In the genomic region with DNA sequence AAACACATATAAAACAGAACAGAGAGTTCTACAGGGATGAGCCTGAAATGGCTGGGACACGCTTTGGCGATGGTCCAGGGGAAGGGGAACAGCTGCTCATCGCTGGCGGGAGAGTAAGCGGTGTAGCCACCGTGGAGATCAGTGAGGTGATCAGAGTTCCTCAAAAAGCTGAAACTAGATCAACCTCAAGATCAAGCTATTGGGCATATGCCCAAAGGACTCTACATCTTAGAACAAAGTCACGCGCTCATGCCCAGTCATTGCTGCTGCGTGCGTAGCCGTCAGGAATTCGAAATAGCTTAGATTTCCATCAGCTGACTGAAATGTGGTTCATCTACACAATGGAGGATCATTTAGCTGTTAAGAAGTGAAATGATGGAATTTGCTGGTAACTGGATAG, we compare ENCODE assay signal across 14 mouse cellular contexts.
A peak's percentile ranks its signal among the peaks of the same experiment; 100 is the strongest.
DNase-seq lines count a peak whose midpoint lies in the region; ATAC-seq and TF ChIP-seq lines count a peak whose summit lies in the region.
"Had no signal": no experiment of that assay in that cellular context is flagged by ENCODE, and none has a peak within 500 bp of the region (broad histone marks: within the 10 kb centered on the region; RNA-seq: fewer than 3 reads in every experiment).

No protein-coding gene starts in this region.

- H3K4me3 ChIP-seq in hindbrain, postnatal 0 days (ENCODE audit: low read length) = no peak overlapping the region
- H3K4me3 ChIP-seq in hindbrain, embryonic 14.5 days (replicated peaks; ENCODE audit: low read length) = no peak overlapping the region
- H3K4me3 ChIP-seq in midbrain, embryonic 11.5 days (ENCODE audit: low read depth, low read length) = no peak overlapping the region
- H3K4me3 ChIP-seq: heart, embryonic 12.5 days had no signal

- no peak overlapping the region for H3K4me2 ChIP-seq in hindbrain, postnatal 0 days (ENCODE audit: low read depth, low read length)
- no peak overlapping the region for H3K4me2 ChIP-seq in hindbrain, embryonic 14.5 days (replicated peaks)
- H3K4me2 ChIP-seq in midbrain, embryonic 11.5 days = no peak overlapping the region
- H3K4me2 ChIP-seq: heart, embryonic 12.5 days had no signal

- TF ChIP-seq CTCF in hindbrain, postnatal 0 days (IDR thresholded peaks at IDR 0.05; ENCODE audit: low read depth) = no peak

- H3K9me3 ChIP-seq in hindbrain, postnatal 0 days (ENCODE audit: low read length) = no peaks in the 10 kb centered on the region
- no peaks in the 10 kb centered on the region for H3K9me3 ChIP-seq in hindbrain, embryonic 14.5 days (ENCODE audit: control insufficient read depth, low read length)
- no peaks in the 10 kb centered on the region for H3K9me3 ChIP-seq in midbrain, embryonic 11.5 days (ENCODE audit: control insufficient read depth, low read length)
- H3K9me3 ChIP-seq: heart, embryonic 12.5 days had no signal

- peak; percentile 56 for DNase-seq in hindbrain, postnatal 0 days (ENCODE audit: low spot score)
- DNase-seq in hindbrain, embryonic 14.5 days (ENCODE audit: low spot score) = no peak
- peak; percentile 14 for DNase-seq in urinary bladder, postnatal 14 days (ENCODE audit: low spot score)
- DNase-seq in urinary bladder, postnatal 25 days (ENCODE audit: low spot score) = no peak
- DNase-seq in gastrocnemius, postnatal 4 days (ENCODE audit: low spot score in 2 of 2) = peak; percentile 24 to 56
- no peak for DNase-seq in c-Kit-positive CD71-positive TER-119-positive erythroid progenitor cells, embryonic 14.5 days (ENCODE audit: low spot score)
- DNase-seq in midbrain, embryonic 11.5 days (ENCODE audit: low spot score, missing footprints) = no peak
- DNase-seq in frontal cortex, postnatal 25 days (ENCODE audit: low spot score in 2 of 2) = no peak
- DNase-seq: adrenal gland, postnatal 25 days; kidney, adult 8-10 months; liver; thymus, postnatal 4 days had no signal

- H3K27ac ChIP-seq in hindbrain, postnatal 0 days = no peak overlapping the region
- H3K27ac ChIP-seq in hindbrain, embryonic 14.5 days = no peak overlapping the region
- no peak overlapping the region for H3K27ac ChIP-seq in midbrain, embryonic 11.5 days (ENCODE audit: low read depth, low read length)

- WGBS in hindbrain, postnatal 0 days = 81% methylated on average over 12 of the region's 12 CpGs
- 89% methylated on average over 12 of the region's 12 CpGs for WGBS in hindbrain, embryonic 14.5 days
- 96% methylated on average over 12 of the region's 12 CpGs for WGBS in midbrain, embryonic 11.5 days

- ATAC-seq in hindbrain, postnatal 0 days = no peak
- no peak for ATAC-seq in hindbrain, embryonic 14.5 days (ENCODE audit: low FRiP score)
- no peak for ATAC-seq in midbrain, embryonic 11.5 days (ENCODE audit: low FRiP score)
- ATAC-seq: lung, postnatal 0 days had no signal

- no peaks in the 10 kb centered on the region for H3K36me3 ChIP-seq in hindbrain, postnatal 0 days (ENCODE audit: insufficient read depth, low read length)
- no peaks in the 10 kb centered on the region for H3K36me3 ChIP-seq in hindbrain, embryonic 14.5 days (replicated peaks; ENCODE audit: control insufficient read depth, insufficient read depth)
- H3K36me3 ChIP-seq in midbrain, embryonic 11.5 days (ENCODE audit: control insufficient read depth, insufficient read depth, low read length) = no peaks in the 10 kb centered on the region
- H3K36me3 ChIP-seq: heart, embryonic 12.5 days had no signal

- no peak overlapping the region for H3K9ac ChIP-seq in hindbrain, postnatal 0 days (replicated peaks; ENCODE audit: low read length)
- no peak overlapping the region for H3K9ac ChIP-seq in hindbrain, embryonic 14.5 days
- H3K9ac ChIP-seq in midbrain, embryonic 11.5 days (ENCODE audit: low read length) = no peak overlapping the region
- H3K9ac ChIP-seq: heart, embryonic 12.5 days had no signal

- H3K4me1 ChIP-seq in hindbrain, postnatal 0 days (ENCODE audit: insufficient read depth, low read length) = no peaks in the 10 kb centered on the region
- H3K4me1 ChIP-seq in hindbrain, embryonic 14.5 days (replicated peaks; ENCODE audit: control insufficient read depth, insufficient read depth, low read length) = no peaks in the 10 kb centered on the region
- no peaks in the 10 kb centered on the region for H3K4me1 ChIP-seq in midbrain, embryonic 11.5 days (ENCODE audit: control insufficient read depth, insufficient read depth, low read length)

- no peaks in the 10 kb centered on the region for H3K27me3 ChIP-seq in hindbrain, postnatal 0 days (ENCODE audit: insufficient read depth, low read length)
- H3K27me3 ChIP-seq in hindbrain, embryonic 14.5 days (ENCODE audit: control insufficient read depth, insufficient read depth, low read length) = no peaks in the 10 kb centered on the region
- H3K27me3 ChIP-seq in midbrain, embryonic 11.5 days (ENCODE audit: control insufficient read depth, insufficient read depth, low read length) = no peaks in the 10 kb centered on the region
- H3K27me3 ChIP-seq: heart, embryonic 12.5 days had no signal

Comparison
In these comparisons a context has a peak if more than half of its experiments do, and no peak if none do; other contexts are left out.
1. DNase-seq: peak in hindbrain, postnatal 0 days (single experiment), urinary bladder, postnatal 14 days (single experiment) and gastrocnemius, postnatal 4 days (2 of 2); none in hindbrain, embryonic 14.5 days (single experiment), urinary bladder, postnatal 25 days (single experiment), c-Kit-positive CD71-positive TER-119-positive erythroid progenitor cells, embryonic 14.5 days (single experiment), midbrain, embryonic 11.5 days (single experiment) and frontal cortex, postnatal 25 days (0 of 2).